Mouse (Mus musculus) lung, postnatal 0 days (tissue): ENCODE results near the gene Nckap5. TPM values are rescaled to one million over a fixed set of nuclear protein-coding genes. Genes with fewer than 3 reads are reported as not detected.
A peak's percentile ranks its signal among the peaks of the same experiment; 100 is the strongest.
"Not testable (repeated sequence)": the region's sequence is repeated elsewhere in the genome, so short reads cannot be mapped to it uniquely, and the experiment has no call there.

Experiments used
- ATAC-seq: fragments of 200-750 bp; cut with Nextera tagmentation; 2 replicates; pipeline ENCODE4 v1.8.0; 2017; ENCODE audit warnings: moderate library complexity
- DNase-seq: peaks from one replicate; pipeline ENCODE4 v3.0.0-alpha.2; 2016; ENCODE audit warnings: low spot score
- H3K27ac ChIP-seq: fragments of 300-500 bp; sonication (generic); 2 replicates; pipeline ENCODE4 v1.5.1; 2014; ENCODE audit warnings: antibody characterized with exemption, mild to moderate bottlenecking, low read length, mixed read lengths
- H3K27me3 ChIP-seq: fragments of 300-500 bp; sonication (generic); replicated peaks from 2 replicates; pipeline ENCODE4 v1.6.1; 2014; ENCODE audit warnings: low read length, mixed read lengths; ENCODE audit not compliant: insufficient read depth
- H3K36me3 ChIP-seq: fragments of 300-500 bp; sonication (generic); 2 replicates; pipeline ENCODE4 v1.6.1; 2014; ENCODE audit warnings: low read length, mixed read lengths; ENCODE audit not compliant: insufficient read depth
- H3K4me1 ChIP-seq: fragments of 300-500 bp; sonication (generic); 2 replicates; pipeline ENCODE4 v1.6.1; 2014; ENCODE audit warnings: antibody characterized with exemption, low read depth, low read length, mixed read lengths; ENCODE audit not compliant: insufficient read depth
- H3K4me2 ChIP-seq: fragments of 300-500 bp; sonication (generic); replicated peaks from 2 replicates; pipeline ENCODE4 v1.6.1; 2014; ENCODE audit warnings: low read depth, mild to moderate bottlenecking, low read length, moderate library complexity, mixed read lengths
- H3K4me3 ChIP-seq: fragments of 300-500 bp; sonication (generic); 2 replicates; pipeline ENCODE4 v1.5.1; 2014; ENCODE audit warnings: low read depth, low read length
- H3K9ac ChIP-seq: fragments of 300-500 bp; sonication (generic); replicated peaks from 2 replicates; pipeline ENCODE4 v1.6.1; 2014; ENCODE audit warnings: low read depth, mild to moderate bottlenecking
- H3K9me3 ChIP-seq: fragments of 300-500 bp; sonication (generic); 2 replicates; pipeline ENCODE4 v1.6.1; 2016; ENCODE audit warnings: low read length, mixed read lengths
- CTCF ChIP-seq: IDR thresholded peaks from 2 replicates; pipeline ENCODE4 v1.5.1; 2016; ENCODE audit warnings: antibody characterized with exemption, mild to moderate bottlenecking
- EP300 ChIP-seq: IDR thresholded peaks from 2 replicates; pipeline ENCODE4 v1.6.1; 2016; ENCODE audit warnings: antibody characterized with exemption, mild to moderate bottlenecking, control low read depth
- WGBS: fragments of 180-500 bp; shearing (Covaris S2); extraction: QIAGEN DNeasy Blood & Tissue Kit; methylation state at CpG from one replicate; pipeline ENCODE4 v1.1.7; 2014; 5-methylcytosine and 5-hydroxymethylcytosine counted together
- polyA plus RNA-seq: library from polyadenylated mRNA; unstranded; fragments of >200 nt; fragmentation: Nextera tagmentation; extraction: Ambion mirVana; gene quantifications from 2 replicates; pipeline ENCODE4 v1.2.1, GENCODE M21; 2015

Gene Nckap5
- polyA plus RNA-seq, 1 experiment from 2014 or later: 26.0 TPM

DNA sequence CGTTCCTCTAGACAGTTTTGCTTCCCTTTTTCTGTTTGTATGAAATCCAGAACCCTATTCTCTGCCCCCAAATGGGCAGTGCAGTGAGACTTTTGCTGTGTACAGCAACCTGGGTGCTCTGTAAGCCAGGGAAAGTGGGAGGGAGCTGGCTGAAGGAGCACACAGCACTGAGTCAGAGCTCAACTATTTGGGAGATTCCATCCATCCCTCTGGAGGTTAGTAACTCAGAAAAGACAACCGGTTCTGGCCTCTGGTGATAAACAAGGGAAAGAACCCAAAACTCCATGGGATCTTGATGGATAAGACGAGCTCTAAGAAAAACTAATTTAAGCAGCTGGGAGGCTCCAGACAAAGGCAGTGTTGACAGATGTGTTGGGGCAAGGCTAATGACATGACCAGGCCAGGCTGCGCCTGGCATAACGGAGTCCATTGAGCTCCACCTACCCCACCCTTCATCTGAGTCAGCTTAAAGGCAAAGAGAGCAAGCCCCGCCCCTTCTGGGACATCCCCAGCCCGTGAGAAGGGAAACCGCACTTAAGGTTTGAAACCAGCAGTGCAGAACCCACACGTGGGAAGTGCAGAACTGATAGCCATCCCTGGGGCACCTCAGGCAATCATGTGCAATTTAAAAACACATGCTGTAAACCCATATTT is 13.1 kb downstream of the Nckap5 start:
- TF ChIP-seq EP300: 0 out of 2 replicates have a peak, but pooled peaks have one; percentile 17
- no peak for TF ChIP-seq CTCF
- Histone ChIP-seq H3K9ac (no peak overlapping the region), H3K9me3 (no peaks in the 10 kb centered on the region), H3K4me1 (no peaks in the 10 kb centered on the region), H3K4me2 (no peak overlapping the region), H3K27ac (no peak overlapping the region), H3K4me3 (no peak overlapping the region), H3K27me3 (no peaks in the 10 kb centered on the region), H3K36me3 (no peaks in the 10 kb centered on the region)
- ATAC-seq (peak; percentile 80), DNase-seq (peak; percentile 57)
- 29% methylated on average over 9 of the region's 9 CpGs for WGBS

DNA sequence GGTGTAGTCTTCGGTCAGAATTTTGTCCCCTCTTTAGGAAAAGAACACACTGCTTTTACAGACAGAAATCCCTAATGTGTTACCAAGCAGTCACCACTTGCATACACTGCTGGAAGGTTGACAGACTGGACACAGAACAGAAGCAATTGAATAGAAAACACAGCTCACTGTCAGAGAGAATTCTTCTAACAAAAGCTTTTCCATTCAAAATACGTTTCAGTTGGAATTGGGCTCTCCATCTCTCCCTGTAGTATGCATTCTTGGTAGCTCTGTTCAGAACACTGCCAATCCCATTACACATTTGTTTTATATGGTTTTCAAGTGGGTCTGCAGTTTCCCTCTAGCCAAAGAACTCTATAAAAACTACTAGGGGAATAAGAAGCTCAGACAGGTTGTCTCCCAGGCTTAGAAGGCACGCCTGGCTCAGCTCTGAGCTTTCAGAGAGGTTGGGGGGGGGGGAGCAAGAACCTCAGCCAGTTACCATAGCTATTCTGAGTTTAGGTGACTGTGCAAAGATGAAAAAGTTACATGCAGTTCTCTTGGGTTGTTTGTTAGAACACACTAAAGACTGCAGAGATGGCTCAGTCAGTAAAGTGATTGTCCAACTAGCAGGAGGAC is 23.5 kb downstream of the Nckap5 start:
- Histone ChIP-seq H3K9ac (no peak overlapping the region), H3K9me3 (no peaks in the 10 kb centered on the region), H3K27me3 (no peaks in the 10 kb centered on the region), H3K4me3 (no peak overlapping the region), H3K36me3 (no peaks in the 10 kb centered on the region), H3K27ac (no peak overlapping the region), H3K4me2 (no peak overlapping the region), H3K4me1 (no peaks in the 10 kb centered on the region)
- TF ChIP-seq CTCF (no peak), EP300 (no peak)
- DNase-seq (no peak), ATAC-seq (no peak)
- WGBS: 78% methylated on average over 3 of the region's 3 CpGs

DNA sequence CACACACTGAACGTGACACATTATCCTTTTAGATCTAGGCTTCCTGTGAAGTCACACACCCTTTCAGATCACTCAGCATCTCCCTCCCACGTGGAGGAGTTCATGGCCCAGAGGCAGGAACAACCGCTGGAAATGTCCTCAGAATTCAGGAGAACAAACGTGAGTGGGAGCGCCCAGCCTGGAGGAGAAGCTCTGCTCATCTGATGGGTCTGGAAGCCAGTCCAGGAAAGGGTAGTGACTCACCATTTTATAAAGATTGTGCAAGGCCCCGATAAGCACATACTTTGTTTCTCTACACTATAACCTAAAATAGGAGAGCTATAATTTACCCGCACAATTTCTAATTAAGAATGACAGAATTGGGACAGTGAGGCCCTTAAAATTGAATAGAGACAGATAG is 24.1 kb downstream of the Nckap5 start:
- Histone ChIP-seq H3K27ac (no peak overlapping the region), H3K4me3 (no peak overlapping the region), H3K27me3 (no peaks in the 10 kb centered on the region), H3K36me3 (no peaks in the 10 kb centered on the region), H3K4me2 (no peak overlapping the region), H3K4me1 (no peaks in the 10 kb centered on the region), H3K9ac (no peak overlapping the region), H3K9me3 (no peaks in the 10 kb centered on the region)
- TF ChIP-seq CTCF: no peak
- no peak for TF ChIP-seq EP300
- DNase-seq (peak; percentile 43), ATAC-seq (no peak)
- WGBS: 55% methylated on average over 7 of the region's 7 CpGs

DNA sequence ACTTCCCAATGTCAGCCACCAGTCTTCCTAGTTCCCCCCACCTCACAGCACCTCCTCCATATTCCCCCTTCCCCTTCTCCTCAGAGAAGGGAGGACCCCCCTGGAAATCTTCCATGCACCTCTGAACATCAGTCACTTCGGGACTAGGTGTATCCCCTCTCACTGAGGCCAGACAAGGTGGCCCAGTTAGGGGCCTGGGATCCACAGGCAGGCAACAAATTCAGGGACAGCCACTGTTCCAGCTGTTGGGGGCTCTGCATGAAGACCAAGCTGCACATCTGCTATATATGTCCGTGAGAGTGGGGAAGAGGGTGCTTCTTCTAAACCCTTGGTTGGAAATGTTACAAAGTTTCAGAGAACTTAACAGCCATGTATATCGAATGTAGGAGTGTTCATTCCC is 28.2 kb downstream of the Nckap5 start:
- H3K9me3 ChIP-seq: no peaks in the 10 kb centered on the region
- TF ChIP-seq CTCF: no peak
- no peak for TF ChIP-seq EP300
- 80% methylated on average over 3 of the region's 3 CpGs for WGBS
- H3K36me3 ChIP-seq: no peaks in the 10 kb centered on the region
- H3K4me3 ChIP-seq: no peak overlapping the region
- H3K4me2 ChIP-seq: no peak overlapping the region
- no peaks in the 10 kb centered on the region for H3K27me3 ChIP-seq
- ATAC-seq: no peak
- DNase-seq: no peak
- no peak overlapping the region for H3K9ac ChIP-seq
- H3K4me1 ChIP-seq: no peaks in the 10 kb centered on the region
- H3K27ac ChIP-seq: no peak overlapping the region

DNA sequence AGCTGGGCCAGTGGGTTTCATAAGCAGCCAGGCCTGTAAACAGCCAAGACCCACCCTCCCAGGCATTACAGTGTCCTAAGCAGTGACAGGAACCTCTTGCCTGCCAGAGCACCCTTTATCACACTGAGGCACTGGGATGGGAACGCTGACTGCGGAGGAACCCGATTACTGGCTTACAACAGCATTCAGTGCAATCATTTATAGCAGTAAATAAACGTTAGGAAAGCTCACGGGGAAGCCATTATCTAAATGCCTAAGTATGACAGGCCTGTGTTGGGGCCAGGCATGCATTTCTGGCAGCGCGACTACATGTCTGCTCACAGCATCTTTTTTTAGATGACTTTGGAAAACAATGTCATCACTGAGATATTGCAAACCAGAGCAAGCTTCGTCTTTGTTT is 28.9 kb downstream of the Nckap5 start:
- no peak overlapping the region for H3K27ac ChIP-seq

DNA sequence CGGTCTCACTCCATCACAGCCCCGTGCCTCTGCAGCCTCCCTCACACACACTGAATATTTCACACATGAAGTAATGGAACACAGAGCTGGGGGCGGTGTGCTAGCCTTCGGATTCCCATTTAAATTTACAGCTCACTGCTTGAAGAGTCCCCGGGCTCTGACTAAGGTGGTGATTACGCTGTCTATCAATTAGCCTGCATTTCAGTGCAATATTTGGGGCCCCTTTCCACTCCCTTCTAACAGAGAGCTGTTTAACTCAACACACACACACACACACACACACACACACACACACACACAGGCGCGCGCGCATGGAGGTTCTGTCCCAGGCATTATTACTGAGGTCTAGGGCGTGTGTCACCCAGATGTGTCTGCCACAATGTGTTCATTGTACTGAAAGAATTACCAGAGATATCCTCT is 31.2 kb downstream of the Nckap5 start:
- Histone ChIP-seq H3K4me1 (no peaks in the 10 kb centered on the region), H3K27ac (no peak overlapping the region), H3K27me3 (no peaks in the 10 kb centered on the region), H3K9ac (no peak overlapping the region), H3K36me3 (no peaks in the 10 kb centered on the region), H3K4me2 (no peak overlapping the region), H3K4me3 (no peak overlapping the region), H3K9me3 (no peaks in the 10 kb centered on the region)
- TF ChIP-seq EP300 (no peak), CTCF (no peak)
- 78% methylated on average over 11 of the region's 11 CpGs for WGBS
- DNase-seq (no peak), ATAC-seq (no peak)

More for the DNA sequence above, 28.9 kb downstream of the Nckap5 start:
- DNase-seq (peak; percentile 76), ATAC-seq (peak; percentile 83)
- no peaks in the 10 kb centered on the region for H3K4me1 ChIP-seq
- no peak overlapping the region for H3K4me2 ChIP-seq
- no peaks in the 10 kb centered on the region for H3K27me3 ChIP-seq
- H3K9ac ChIP-seq: no peak overlapping the region
- no peaks in the 10 kb centered on the region for H3K9me3 ChIP-seq
- WGBS: 41% methylated on average over 8 of the region's 8 CpGs
- TF ChIP-seq EP300: no peak
- no peak for TF ChIP-seq CTCF
- H3K36me3 ChIP-seq: no peaks in the 10 kb centered on the region
- no peak overlapping the region for H3K4me3 ChIP-seq

DNA sequence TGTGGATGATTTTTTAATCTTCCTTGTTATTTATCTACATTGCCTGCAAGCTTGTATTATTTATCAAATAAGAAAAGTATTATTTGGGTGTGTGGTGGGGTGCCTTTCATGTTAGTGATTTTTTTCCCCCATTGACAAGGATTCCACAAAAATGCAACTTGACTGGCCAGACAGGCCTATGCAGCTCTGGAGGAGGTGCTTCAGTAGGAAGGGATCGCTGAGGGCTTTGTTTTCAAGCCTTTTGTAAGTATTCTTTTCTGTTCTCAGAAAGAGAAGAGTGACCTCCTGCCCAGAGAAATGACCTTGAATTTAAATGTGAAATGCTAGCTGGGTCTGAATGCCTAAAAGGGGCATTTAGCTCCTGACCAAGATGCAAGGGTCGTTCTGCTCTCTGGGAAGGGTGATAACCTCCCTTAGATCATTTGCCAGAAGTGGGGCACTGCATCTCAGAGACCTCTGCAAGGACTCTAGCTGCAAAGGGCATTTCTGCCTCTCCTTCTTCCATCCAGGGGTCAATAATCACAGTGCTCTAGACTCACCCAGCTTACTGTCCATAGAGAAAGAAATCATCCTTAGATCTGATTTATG is 50.2 kb downstream of the Nckap5 start:
- ATAC-seq, H3K4me3 ChIP-seq, H3K9me3 ChIP-seq, H3K36me3 ChIP-seq, DNase-seq, H3K27me3 ChIP-seq, H3K27ac ChIP-seq, H3K4me1 ChIP-seq, H3K4me2 ChIP-seq, H3K9ac ChIP-seq: not testable (repeated sequence)
- no CpG with 5 or more reads among the region's 2 CpGs for WGBS

DNA sequence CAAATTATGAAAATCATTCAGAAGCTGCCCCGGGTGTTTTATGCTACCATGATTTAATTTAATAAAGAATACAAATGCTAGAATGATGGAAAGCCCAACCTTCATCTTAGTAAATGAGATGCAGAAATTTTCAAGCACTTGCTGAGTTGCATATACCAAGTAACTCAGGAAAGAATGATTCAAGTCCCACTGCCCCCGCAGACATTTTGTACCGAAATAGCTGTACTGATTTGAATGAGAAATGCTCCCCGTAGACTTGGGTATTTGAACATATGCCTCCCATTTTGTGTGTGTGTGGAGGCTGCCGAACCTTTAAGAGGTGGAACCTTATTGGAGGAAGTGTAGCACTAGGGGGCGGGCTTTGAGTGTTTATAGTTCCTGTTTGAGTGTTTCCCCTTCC is 56.7 kb downstream of the Nckap5 start:
- not testable (repeated sequence) for H3K36me3 ChIP-seq, ATAC-seq
- no CpG with 5 or more reads among the region's 6 CpGs for WGBS

More for the DNA sequence above, 56.7 kb downstream of the Nckap5 start:
- not testable (repeated sequence) for H3K27ac ChIP-seq, H3K9ac ChIP-seq, H3K27me3 ChIP-seq, H3K4me3 ChIP-seq, H3K9me3 ChIP-seq, H3K4me2 ChIP-seq, DNase-seq, H3K4me1 ChIP-seq
